Mouse (Mus musculus) left cerebral cortex, postnatal 36 days (tissue): Measurements from ENCODE around the gene Fbxo31. TPM values are rescaled to one million over a fixed set of nuclear protein-coding genes. Genes with fewer than 3 reads are reported as not detected.

Source experiments
- DNase-seq, 2 experiments: peaks; one replicate each; pipeline ENCODE4 v3.0.0; 2021 to 2022; ENCODE audit warnings: low spot score in 2 of 2, mixed read lengths in 1 of 2
- intact Hi-C: fragments of 180-260 bp; cut with DNase I; formaldehyde crosslinking; loops from one replicate; pipeline ENCODE4 v1.15.1; 2025
- total RNA-seq, 2 experiments: library from RNA; stranded (reverse); gene quantifications; 2 replicates each; pipeline ENCODE4 v1.2.3; 2021

The Fbxo31 gene
- total RNA-seq, 2 experiments from 2014 or later = 98.8 to 116 TPM

DNA sequence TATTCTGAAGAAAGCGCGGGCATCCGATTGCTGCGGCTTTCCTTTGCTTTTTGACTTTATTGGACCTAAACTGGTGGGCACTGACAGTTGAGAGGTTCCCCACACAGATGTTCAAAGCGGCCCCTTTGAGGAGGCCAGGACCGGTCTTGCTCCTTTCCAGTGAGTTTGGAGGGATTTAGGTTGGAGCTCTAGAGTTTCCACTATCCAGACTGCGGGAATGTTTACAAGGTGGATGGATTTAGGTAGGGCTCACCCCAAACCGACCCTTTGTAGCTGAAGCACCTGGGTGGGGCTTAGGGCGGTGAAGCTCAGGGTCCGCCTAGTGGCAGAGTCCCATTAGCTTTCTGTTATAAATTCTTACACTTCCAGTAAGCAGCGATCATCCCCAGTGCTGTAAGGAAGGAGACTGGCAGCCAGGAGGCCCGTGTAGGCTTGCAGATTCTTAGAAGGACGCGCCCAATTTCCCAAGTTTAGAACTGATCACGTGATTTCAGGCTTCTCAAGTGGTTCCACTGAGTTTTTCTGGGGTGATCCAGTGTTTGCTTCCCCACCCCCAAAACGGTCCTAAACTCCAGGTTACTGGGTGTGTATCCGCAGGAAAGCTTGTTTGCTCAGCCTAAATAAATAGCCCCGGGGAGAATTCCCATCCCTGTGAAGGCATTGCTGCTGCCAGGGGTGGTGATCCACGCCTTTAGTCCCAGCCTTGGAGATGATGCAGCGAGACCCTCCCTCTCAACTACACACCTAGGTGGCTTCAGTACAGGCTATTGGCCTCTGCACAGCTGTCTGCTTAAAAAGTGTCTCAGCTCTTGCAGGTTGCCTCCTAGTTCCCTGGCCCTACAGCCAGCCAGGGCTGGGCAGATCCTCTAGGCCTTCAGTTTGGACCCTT, 12.8 kb upstream of the Fbxo31 start:
- intact Hi-C loops = no loop called here
- DNase-seq = no peak

- peak; percentile 94 to 98 for DNase-seq
- intact Hi-C loops = no loop called here
Observed at GRCm38 (mm10) chr8:121590203-121591177, 11.9 kb upstream of the Fbxo31 start, which contains the start of gene Map1lc3b. Gene Map1lc3b, plus strand, starts transcription at chr8:121590361.

DNA sequence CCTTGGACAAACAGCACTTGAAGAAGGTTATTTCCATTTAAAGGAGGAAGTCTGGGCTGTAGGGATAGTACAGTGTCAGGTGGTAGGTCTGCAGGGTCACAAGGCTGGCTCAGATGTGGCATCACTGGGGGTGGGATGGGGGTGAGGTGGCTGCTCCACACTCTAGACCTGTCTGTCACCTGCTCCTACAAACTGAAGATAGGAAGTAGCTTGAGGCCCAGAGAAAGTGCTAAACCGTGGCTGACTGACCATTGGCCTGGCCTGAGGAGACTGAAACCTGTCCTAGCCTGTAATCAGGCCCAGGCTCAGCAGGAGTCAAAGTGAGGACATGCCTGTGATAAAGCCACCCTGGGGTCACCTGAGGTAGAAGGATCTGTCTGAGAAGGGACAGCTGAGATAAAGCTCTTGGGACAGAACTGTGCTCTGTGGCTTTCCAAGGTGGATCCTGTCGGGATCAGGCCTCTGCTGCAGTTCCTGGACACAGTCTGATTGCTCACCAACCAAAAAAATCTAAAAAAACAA, 10.7 kb upstream of the Fbxo31 start:
- no peak for DNase-seq
- intact Hi-C loops = no loop called here

GRCm38 (mm10) chr8:121588750-121589149, 10.1 kb upstream of the Fbxo31 start:
- intact Hi-C loops = no loop called here
- DNase-seq = no peak

DNA sequence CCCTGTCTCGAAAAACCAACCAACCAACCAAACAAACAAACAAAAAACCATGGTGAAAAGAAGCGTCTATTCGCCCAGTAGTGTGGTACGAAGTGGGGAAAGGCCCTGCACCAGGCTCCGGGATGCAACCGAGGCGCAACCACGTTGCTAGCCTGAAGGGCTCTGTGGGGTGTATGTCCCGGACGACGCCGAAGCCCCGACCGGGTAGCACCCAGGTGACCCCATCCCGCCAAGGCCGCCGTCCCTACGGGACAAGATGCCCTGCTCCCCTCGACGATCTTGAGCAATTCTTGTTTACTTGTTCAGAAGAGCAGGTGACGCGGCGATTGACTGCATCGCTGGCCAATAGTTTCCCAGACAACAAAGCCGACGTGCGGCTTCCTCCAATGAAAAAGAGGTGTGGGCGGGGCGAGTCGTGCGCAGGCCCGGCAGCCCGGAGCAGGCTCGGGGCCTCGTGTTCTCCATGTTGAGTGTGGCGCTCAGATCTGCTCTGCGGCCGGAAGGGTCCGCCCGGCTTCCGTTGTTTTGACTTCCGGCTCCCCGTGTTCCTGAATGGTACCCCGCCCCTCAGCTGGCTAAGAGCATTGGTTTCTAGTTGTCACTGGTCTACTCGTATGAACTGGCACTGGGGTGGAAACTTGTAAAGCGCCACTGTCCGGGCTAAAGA, 6.7 kb upstream of the Fbxo31 start:
- intact Hi-C loops = no loop called here
- DNase-seq = peak; percentile 100

DNA sequence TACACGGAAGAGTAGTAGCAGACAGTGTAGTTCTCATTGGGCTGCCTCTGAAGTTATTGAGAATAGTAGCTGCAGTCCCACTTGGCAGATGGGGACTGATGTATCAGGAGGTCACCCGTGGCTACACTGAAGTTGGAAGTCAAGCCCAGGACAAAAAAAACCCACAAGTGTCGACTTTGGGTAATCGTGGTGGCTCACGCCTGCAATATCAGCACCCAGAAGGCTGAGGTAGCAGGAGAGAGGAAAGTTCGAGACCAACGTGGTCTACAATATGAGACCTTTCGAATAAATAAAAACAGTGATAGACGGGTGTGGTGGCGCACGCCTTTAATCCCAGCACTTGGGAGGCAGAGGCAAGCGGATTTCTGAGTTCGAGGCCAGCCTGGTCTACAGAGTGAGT, 6.1 kb upstream of the Fbxo31 start:
- intact Hi-C loops = no loop called here
- DNase-seq = no peak

DNA sequence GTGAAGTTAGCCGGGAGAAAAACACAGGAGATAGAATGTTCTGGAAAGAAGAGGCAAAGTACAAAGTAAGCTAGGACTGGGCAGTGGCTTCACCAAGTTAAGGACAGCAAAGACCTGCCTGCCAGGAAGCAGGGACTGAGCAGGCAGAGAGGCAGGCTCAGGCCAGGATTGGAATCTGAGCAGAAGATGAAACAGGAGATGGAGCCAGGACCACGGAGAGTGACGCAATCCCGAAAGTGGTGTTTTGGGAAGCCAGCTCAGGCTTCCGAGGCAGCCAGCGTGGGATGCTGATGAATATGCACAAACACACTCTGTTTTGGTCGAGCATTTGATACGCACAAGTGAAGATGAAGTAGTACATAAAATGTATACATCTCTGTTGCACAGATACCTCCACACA, 5.0 kb upstream of the Fbxo31 start:
- no peak for DNase-seq
- intact Hi-C loops = no loop called here

- DNase-seq = no peak
- intact Hi-C loops = no loop called here
Observed at GRCm38 (mm10) chr8:121580465-121580864, 1.9 kb upstream of the Fbxo31 start.

GRCm38 (mm10) chr8:121577751-121578675, 593 bp downstream of the Fbxo31 start:
- DNase-seq = peak in 1 of 2 experiments; percentile 45
- intact Hi-C loops = loop anchor here (5.0 kb wide), 1 partner anchor 466 kb away; no protein-coding TSS in a partner anchor

- intact Hi-C loops = loop anchor here (5.0 kb wide), 1 partner anchor 463 kb away; no protein-coding TSS in a partner anchor
- DNase-seq = no peak
Observed at GRCm38 (mm10) chr8:121575661-121576060, 2.9 kb downstream of the Fbxo31 start.

DNA sequence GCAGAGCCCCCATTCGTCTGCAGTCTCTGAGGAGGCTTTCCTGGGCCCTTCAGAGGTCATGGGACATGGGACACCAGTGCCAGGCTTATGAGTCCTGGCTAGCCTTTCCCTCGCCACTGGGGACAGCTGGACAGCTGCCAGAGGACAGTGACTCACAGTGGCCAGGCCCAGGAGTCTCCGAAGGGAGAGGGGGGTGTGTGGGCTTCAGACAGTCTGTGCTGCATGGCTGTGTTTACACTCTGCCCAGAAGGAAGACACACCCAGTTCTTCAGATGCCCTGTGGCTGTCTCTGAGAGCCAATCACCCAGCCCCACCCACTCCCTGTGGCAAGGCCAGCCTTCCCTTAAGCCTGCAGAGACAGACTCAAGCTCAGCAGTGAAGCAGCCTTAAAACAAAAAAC, 5.3 kb downstream of the Fbxo31 start:
- intact Hi-C loops = no loop called here
- DNase-seq = no peak

GRCm38 (mm10) chr8:121572121-121572520, 6.5 kb downstream of the Fbxo31 start:
- intact Hi-C loops = no loop called here

DNA sequence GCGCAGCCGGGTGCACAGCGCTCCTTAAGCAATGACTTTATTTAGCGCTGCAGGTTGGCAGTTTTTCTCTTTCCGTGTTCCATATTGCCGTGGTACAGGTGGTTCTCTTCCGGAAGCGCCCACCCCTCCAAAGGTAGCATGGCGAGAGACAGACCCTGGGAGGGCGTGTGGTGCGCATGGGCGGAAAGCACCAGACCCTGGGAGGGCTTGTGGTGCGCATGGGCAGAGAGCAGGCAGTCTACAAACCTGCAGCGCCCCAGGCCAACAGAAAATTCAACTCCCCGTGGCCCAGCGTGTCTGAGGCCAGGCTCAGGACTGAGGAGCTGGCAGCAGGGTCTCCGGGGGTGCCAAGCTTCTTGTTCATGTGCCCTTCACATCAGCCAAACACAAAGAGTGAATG, 7.8 kb downstream of the Fbxo31 start:
- intact Hi-C loops = no loop called here
- DNase-seq = no peak

More at GRCm38 (mm10) chr8:121572121-121572520, 6.5 kb downstream of the Fbxo31 start:
- no peak for DNase-seq

DNA sequence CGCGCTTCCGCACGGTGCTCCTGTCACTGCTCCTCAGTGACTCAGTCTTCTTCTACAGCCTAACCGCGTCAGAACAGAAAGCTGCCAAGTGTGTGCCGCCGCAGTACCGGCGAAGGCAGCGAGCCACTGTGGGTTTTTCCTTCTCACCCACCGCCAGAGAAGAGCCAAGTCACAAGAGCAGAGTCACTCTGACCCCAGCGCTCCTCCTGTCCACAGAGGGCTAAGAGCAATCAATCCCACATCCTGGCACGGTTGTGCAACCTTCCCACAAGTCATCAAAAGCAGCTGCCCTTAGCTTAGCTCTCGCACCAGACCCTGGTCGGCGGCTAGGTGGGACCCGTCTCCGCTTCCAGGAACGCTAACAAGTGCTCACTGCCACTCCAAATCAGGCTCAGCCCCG, 8.3 kb downstream of the Fbxo31 start:
- peak in 1 of 2 experiments; percentile 61 for DNase-seq
- intact Hi-C loops = no loop called here

- no peak for DNase-seq
- intact Hi-C loops = no loop called here
Observed at GRCm38 (mm10) chr8:121568321-121568720, 10.3 kb downstream of the Fbxo31 start.

DNA sequence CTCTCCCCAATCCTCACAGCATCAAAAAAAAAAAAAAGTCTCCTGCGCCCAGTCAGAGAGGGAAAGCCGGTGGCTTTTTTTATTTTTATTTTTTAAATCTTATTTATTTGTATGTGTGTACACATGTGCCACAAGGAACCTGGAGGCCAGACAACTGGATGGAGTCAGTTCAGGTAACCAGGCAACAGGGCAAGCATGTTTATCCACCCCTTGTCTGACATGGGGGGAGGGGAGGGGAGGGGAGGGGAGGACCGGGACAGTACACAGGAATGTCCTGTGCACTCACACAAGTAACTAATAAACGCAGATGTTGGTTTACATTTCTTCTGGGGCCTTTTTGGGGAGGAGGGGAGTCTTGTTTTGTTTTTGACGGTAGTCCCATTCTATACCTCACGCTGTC, 14.9 kb downstream of the Fbxo31 start:
- intact Hi-C loops = no loop called here

GRCm38 (mm10) chr8:121562941-121563351, 15.7 kb downstream of the Fbxo31 start:
- intact Hi-C loops = no loop called here
- DNase-seq = peak in 1 of 2 experiments; percentile 35

More for the DNA sequence above, 14.9 kb downstream of the Fbxo31 start:
- no peak for DNase-seq

DNA sequence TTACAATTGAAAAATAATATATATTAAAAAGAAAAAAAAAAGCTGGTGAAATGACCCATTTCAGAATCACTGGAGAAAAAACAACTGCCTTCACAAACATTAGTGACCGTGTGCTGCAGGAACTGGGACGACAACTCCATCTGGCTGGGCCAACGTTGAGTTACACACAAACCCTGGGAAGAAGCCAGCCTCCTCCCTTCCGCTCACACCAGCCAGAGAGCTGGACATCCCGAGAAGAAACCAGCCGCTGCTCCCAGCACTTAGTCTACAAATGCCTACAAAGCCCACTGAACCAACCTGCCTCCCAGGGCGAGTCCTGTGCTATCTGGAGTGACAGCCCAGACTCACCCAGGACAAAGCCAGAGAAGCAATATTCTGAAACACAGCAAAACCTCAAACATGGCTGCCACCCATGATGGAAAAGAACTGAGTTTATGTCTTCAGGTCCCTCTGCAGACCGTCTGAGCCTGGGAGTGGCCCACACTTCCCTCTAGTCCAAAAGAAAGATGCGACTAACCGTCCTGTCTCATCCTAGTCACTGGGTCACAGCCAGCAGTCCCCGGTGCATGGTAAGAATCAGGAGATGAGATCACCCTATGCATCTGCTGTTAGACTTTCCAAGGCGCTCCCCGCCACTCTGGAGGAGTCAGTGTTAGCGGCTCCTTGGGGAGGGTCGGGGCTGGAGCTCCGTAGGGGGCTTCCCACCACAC, 16.8 kb downstream of the Fbxo31 start:
- DNase-seq = no peak
- intact Hi-C loops = no loop called here
